Mouse (Mus musculus): ENCODE measurements around the gene Serinc3. TPM values are rescaled to one million over a fixed set of nuclear protein-coding genes. Genes with fewer than 3 reads are reported as not detected.

Gene Serinc3
- polyA plus RNA-seq, 1 experiment = 1,613 TPM

DNA sequence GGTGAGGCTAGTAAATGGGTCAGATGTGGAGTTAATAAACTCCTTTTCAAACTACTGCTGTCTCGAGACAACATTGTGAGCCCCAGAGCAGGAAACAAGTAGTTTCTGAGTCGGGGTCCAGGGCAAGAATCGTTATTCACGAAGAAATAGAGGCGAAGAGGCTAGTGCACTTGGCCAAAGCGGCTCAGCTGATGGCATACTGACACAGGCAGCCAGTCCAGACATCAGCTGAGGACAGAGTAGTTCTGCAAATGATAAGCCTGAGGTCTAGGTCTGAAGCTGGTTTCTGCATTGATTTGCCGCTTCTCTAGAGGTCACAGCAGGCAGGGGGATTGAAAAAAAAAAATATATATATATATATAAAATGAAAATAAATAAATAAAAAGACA lies 43.2 kb downstream of the Serinc3 start:
- Histone ChIP-seq H3K4me1 (ENCODE audit: control insufficient read depth, insufficient read depth, low read length) (peaks cover 7% of the 10 kb centered on the region), H3K4me3 (ENCODE audit: insufficient read depth, low read length) (peak overlapping the region; percentile 78; the same call in 1 of the 2 replicates), H3K27ac (ENCODE audit: insufficient read depth, low read depth, low read length) (no peak overlapping the region)
- TF ChIP-seq POLR2A (IDR thresholded peaks at IDR 0.05; ENCODE audit: borderline replicate concordance, low read depth, low read length) (no peak), CTCF (IDR thresholded peaks at IDR 0.05; ENCODE audit: low read depth, low read length) (no peak)

DNA sequence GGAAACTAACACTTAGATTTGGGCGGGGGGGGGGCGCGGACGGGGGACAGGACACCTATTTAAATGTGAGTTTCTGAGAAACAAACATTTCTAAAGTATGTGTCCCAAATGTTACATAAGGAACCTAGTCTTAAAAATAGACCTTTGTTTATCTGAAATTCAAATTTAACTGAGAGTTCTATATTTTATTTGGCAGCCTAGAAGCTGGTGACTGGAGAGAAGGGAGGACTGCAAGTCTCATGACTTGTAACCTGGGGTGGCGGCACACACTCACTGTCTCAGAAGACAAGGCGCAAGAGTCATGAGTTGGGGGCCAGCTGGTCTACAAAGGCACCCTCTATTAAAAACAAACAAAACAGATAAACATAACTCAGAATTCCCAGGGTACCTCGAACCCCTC lies 43.9 kb downstream of the Serinc3 start:
- no peak for TF ChIP-seq POLR2A (IDR thresholded peaks at IDR 0.05; ENCODE audit: borderline replicate concordance, low read depth, low read length)
- TF ChIP-seq CTCF (IDR thresholded peaks at IDR 0.05; ENCODE audit: low read depth, low read length) = no peak
- Histone ChIP-seq H3K4me3 (ENCODE audit: insufficient read depth, low read length) (no peak overlapping the region), H3K27ac (ENCODE audit: insufficient read depth, low read depth, low read length) (no peak overlapping the region), H3K4me1 (ENCODE audit: control insufficient read depth, insufficient read depth, low read length) (peaks cover 13% of the 10 kb centered on the region)

DNA sequence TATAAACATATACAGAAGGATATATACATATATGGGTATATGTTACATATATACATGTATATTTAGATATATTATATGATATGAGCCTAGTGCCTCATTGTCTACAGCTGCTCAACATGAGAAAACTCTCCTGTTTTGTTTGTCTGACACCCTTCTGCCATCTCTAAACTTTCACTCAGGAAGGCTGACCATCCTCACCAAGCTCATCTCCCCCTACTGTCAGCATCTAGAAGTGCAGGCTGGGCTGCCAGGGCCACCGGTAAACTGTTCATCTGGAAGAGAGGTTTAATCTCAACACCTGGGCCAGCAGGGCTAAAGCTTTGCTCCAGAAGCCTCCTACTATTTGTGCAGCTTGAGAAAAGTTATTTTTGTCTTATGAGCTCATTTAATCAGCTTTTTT lies 45.7 kb downstream of the Serinc3 start:
- Histone ChIP-seq H3K4me3 (ENCODE audit: insufficient read depth, low read length) (no peak overlapping the region), H3K4me1 (ENCODE audit: control insufficient read depth, insufficient read depth, low read length) (peaks cover 20% of the 10 kb centered on the region), H3K27ac (ENCODE audit: insufficient read depth, low read depth, low read length) (no peak overlapping the region)
- TF ChIP-seq CTCF (IDR thresholded peaks at IDR 0.05; ENCODE audit: low read depth, low read length) = peak; percentile 38; the same call in 1 of the 2 replicates
- no peak for TF ChIP-seq POLR2A (IDR thresholded peaks at IDR 0.05; ENCODE audit: borderline replicate concordance, low read depth, low read length)

DNA sequence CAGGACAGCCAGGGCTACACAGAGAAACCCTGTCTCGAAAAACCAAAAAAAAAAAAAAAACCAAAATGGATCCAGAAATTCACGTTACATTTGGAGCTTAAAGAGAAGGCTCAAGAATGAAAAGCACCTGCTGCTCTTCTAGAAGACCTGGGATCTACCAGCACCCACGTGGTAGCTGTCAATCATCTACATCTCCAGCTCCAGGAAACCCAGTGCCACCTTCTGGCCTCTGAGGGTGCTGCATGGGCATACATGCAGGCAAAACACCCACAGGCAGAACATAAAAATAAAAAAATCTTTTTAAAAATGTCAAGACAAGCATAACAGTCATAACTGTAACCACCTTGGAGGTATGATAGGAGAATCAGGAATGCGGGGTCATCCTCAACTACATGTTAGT lies 47.3 kb downstream of the Serinc3 start:
- no peak overlapping the region for H3K4me3 ChIP-seq (ENCODE audit: insufficient read depth, low read length)
- no peak for TF ChIP-seq POLR2A (IDR thresholded peaks at IDR 0.05; ENCODE audit: borderline replicate concordance, low read depth, low read length)
- peak; percentile 50; the same call in 1 of the 2 replicates for TF ChIP-seq CTCF (IDR thresholded peaks at IDR 0.05; ENCODE audit: low read depth, low read length)
- H3K4me1 ChIP-seq (ENCODE audit: control insufficient read depth, insufficient read depth, low read length) = peaks cover 27% of the 10 kb centered on the region
- no peak overlapping the region for H3K27ac ChIP-seq (ENCODE audit: insufficient read depth, low read depth, low read length)

DNA sequence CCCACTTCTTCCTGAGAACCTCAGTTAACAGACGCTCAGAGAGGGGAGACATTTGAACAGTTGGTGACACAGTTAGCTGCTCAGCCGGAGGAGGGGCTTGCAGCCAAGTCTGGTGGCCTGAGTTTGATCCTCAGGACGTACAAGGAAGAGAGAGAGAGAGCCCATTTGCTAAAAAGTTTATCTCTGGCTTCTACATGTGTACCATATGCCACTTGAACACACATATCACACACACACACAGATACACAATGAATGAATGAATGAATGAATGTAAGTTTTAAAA lies 48.1 kb downstream of the Serinc3 start:
- TF ChIP-seq CTCF (IDR thresholded peaks at IDR 0.05; ENCODE audit: low read depth, low read length) (no peak), POLR2A (IDR thresholded peaks at IDR 0.05; ENCODE audit: borderline replicate concordance, low read depth, low read length) (no peak)
- peaks cover 27% of the 10 kb centered on the region for H3K4me1 ChIP-seq (ENCODE audit: control insufficient read depth, insufficient read depth, low read length)

DNA sequence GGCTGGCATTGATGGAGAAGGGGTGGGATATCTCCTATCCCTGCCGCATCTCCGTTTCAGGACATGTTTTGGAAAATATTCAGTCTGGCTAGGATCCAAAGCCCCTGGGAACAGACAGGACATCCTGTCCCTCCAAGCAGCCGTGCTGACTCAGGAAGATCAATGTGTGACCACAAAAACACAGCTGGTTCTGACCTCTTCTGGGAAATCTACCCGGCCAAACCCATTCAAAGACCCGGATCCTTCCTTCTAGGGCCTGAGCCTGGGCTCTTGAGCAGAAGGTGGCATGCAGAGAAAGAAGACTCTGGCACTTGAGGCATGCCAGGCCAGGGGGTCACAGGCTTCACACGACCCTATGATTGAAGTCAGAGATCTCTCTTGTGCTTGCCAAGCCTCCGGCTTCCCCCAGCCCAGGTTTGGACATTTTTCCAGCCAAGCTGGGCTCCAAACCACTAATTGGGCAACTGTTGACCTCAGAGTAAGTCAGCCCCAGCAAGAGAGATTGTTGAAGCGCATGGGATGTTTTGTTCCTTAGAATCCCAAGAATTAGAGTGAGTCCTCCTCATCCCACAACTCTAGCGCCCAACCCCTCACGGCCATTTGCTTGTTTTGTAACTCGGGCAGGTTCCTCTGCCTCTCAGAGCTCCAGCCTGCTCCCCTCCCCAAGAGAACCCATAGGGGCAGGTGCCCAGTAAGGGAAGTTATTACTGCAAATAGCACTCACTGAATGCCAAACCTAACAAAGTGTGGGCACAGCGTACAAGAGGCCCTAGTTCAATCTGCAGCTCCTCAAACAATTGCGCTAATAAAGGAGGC lies 48.7 kb downstream of the Serinc3 start:
- H3K4me3 ChIP-seq (ENCODE audit: insufficient read depth, low read length) = no peak overlapping the region
- no peak overlapping the region for H3K27ac ChIP-seq (ENCODE audit: insufficient read depth, low read depth, low read length)
- TF ChIP-seq POLR2A (IDR thresholded peaks at IDR 0.05; ENCODE audit: borderline replicate concordance, low read depth, low read length) (no peak), CTCF (IDR thresholded peaks at IDR 0.05; ENCODE audit: low read depth, low read length) (no peak)
- peaks cover 26% of the 10 kb centered on the region for H3K4me1 ChIP-seq (ENCODE audit: control insufficient read depth, insufficient read depth, low read length)

More for the DNA sequence above, 48.1 kb downstream of the Serinc3 start:
- Histone ChIP-seq H3K27ac (ENCODE audit: insufficient read depth, low read depth, low read length) (no peak overlapping the region), H3K4me3 (ENCODE audit: insufficient read depth, low read length) (no peak overlapping the region)

DNA sequence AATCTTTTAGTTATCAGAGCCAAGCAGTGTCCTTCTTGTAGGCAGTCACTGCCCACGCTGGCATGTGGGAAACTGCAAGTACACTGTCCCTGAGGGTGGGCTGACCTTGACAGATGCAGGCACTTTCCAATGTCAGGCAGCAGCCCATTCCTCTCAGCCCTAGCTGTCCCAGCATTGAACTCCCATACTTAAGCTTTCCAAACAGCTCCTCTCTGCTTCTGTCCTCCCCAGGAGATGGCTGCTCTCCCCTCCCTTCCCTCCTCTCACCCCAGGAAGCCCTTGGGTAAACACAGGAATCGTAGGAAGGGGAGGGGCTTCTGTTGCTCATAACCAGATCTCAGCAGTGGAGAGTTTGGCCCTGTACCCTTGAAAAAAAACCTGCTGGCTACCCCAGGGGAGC lies 49.8 kb downstream of the Serinc3 start:
- H3K27ac ChIP-seq (ENCODE audit: insufficient read depth, low read depth, low read length) = no peak overlapping the region
- peaks cover 35% of the 10 kb centered on the region for H3K4me1 ChIP-seq (ENCODE audit: control insufficient read depth, insufficient read depth, low read length)
- no peak for TF ChIP-seq CTCF (IDR thresholded peaks at IDR 0.05; ENCODE audit: low read depth, low read length)
- TF ChIP-seq POLR2A (IDR thresholded peaks at IDR 0.05; ENCODE audit: borderline replicate concordance, low read depth, low read length) = no peak
- no peak overlapping the region for H3K4me3 ChIP-seq (ENCODE audit: insufficient read depth, low read length)

DNA sequence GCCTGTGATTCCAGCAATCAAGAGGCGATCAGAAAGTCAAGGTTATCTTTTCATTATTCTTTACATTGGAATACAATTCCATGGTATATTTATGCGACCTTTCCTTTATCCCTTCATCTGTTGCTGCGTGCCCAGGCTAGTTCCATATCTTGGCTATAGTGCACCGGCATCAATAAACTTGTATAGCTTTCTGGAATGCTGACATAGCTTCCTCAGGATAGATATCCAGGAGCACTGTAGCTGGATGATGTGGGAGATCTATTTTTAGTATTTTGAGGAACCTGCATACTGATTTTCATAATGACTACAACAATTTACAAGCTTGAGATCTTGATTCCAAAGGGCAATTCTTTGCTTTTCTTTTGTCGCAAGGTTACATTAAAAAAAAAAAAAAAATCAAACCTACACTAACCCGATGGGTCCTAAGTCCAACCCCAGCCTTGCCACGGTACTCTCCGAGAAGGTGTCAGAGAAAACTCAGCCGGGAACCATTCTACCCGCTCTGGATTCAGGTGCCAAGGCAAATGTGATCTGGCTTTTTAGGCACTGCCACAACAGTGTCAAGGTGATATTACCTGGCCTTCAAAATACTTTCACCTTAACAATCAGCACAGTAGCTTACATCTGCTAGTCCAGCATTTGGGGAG lies 51.2 kb downstream of the Serinc3 start:
- H3K4me3 ChIP-seq (ENCODE audit: insufficient read depth, low read length) = no peak overlapping the region
- TF ChIP-seq POLR2A (IDR thresholded peaks at IDR 0.05; ENCODE audit: borderline replicate concordance, low read depth, low read length) (no peak), CTCF (IDR thresholded peaks at IDR 0.05; ENCODE audit: low read depth, low read length) (no peak)
- H3K4me1 ChIP-seq (ENCODE audit: control insufficient read depth, insufficient read depth, low read length) = peaks cover 48% of the 10 kb centered on the region
- no peak overlapping the region for H3K27ac ChIP-seq (ENCODE audit: insufficient read depth, low read depth, low read length)

DNA sequence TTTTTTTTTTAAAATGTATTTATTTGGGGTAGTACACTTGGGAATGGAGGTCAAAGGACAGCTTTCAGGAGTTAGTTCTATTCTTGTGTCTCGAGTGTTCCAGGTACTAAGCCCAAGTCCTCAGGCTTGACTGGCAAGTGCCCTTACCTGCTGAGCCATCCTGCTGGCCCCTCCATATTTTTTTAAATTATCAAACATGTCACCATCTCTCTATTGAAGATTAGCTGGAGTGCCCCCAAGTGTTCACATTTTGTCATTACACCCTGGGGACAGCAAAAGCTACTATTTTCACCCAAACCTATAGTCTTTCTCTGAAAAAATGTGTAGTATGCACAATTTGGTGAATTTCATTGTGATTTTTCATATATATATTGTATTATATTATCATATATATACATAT lies 52.8 kb downstream of the Serinc3 start:
- H3K4me3 ChIP-seq (ENCODE audit: insufficient read depth, low read length) = no peak overlapping the region
- TF ChIP-seq CTCF (IDR thresholded peaks at IDR 0.05; ENCODE audit: low read depth, low read length) (peak; percentile 47), POLR2A (IDR thresholded peaks at IDR 0.05; ENCODE audit: borderline replicate concordance, low read depth, low read length) (no peak)
- peaks cover 63% of the 10 kb centered on the region for H3K4me1 ChIP-seq (ENCODE audit: control insufficient read depth, insufficient read depth, low read length)
- no peak overlapping the region for H3K27ac ChIP-seq (ENCODE audit: insufficient read depth, low read depth, low read length)

DNA sequence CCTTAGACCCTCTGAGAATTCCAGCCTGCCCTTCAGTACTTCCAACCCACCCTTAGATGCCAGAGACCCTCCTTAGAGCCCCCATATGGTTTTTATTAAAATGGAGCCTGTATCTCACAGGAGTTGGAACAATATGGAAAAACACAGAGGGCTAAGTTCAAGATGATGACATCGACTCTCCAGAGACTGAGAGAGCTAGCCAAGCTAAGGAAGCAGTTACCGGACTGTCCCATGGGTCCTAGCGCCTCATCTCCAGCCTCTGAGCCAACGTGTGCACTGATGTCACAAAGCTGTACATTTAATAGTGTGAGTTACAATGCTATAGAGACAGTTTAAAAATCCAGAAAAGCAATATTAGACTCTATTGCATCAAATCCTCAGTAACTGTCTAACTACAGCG lies 53.9 kb downstream of the Serinc3 start:
- TF ChIP-seq CTCF (IDR thresholded peaks at IDR 0.05; ENCODE audit: low read depth, low read length) = no peak
- TF ChIP-seq POLR2A (IDR thresholded peaks at IDR 0.05; ENCODE audit: borderline replicate concordance, low read depth, low read length) = no peak
- Histone ChIP-seq H3K4me1 (ENCODE audit: control insufficient read depth, insufficient read depth, low read length) (peaks cover 63% of the 10 kb centered on the region), H3K27ac (ENCODE audit: insufficient read depth, low read depth, low read length) (peak overlapping the region; percentile 80), H3K4me3 (ENCODE audit: insufficient read depth, low read length) (no peak overlapping the region)
